7 mouse cellular contexts compared by ENCODE assay signal in the genomic region with DNA sequence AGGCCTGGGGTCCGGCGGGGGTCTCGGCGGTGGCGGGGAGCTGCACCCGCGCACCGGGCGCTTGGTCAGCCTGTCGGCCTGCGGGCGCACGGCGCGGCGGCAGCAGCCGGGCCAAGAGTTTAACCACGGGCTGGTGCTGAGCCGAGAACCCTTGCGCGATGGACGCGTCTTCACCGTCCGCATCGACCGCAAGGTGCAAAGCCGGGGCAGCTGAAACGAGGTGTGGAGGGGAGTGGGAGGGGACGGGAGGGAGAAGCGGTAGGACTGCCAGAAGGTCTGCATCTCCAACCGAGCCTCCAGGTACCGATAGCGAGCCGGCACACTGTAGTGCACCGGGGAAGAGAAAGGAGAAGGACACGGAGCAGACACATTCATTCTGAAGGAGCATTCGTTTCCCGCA. TPM values are rescaled to one million over a fixed set of nuclear protein-coding genes. Genes with fewer than 3 reads are reported as not detected.
A peak's percentile ranks its signal among the peaks of the same experiment; 100 is the strongest.
DNase-seq lines count a peak whose midpoint lies in the region; ATAC-seq and TF ChIP-seq lines count a peak whose summit lies in the region.

No protein-coding gene starts in this region.

- DNase-seq in lung, adult 18-20 months: no peak
- no peak for DNase-seq in hindbrain, embryonic 11.5 days (ENCODE audit: low spot score)
- DNase-seq in thymus, postnatal 0 days (ENCODE audit: low spot score): no peak
- no peak for DNase-seq in right cerebral cortex, postnatal 36 days (ENCODE audit: low spot score in 2 of 2)

- peak overlapping the region; percentile 77 for H3K9ac ChIP-seq in lung, embryonic 15.5 days
- peak overlapping the region; percentile 96 for H3K9ac ChIP-seq in hindbrain, embryonic 11.5 days (ENCODE audit: low read depth, low read length)
- H3K9ac ChIP-seq in midbrain, embryonic 12.5 days (replicated peaks): peak overlapping the region; percentile 95

- H3K4me3 ChIP-seq in lung, embryonic 15.5 days: peak overlapping the region; percentile 88
- peak overlapping the region; percentile 69 for H3K4me3 ChIP-seq in cortical plate, adult 2 months (ENCODE audit: insufficient read depth, low read length)
- H3K4me3 ChIP-seq in hindbrain, embryonic 11.5 days (ENCODE audit: low read depth, low read length): peak overlapping the region; percentile 92
- H3K4me3 ChIP-seq in midbrain, embryonic 12.5 days: peak overlapping the region; percentile 94

- no peaks in the 10 kb centered on the region for H3K27me3 ChIP-seq in lung, embryonic 15.5 days
- no peaks in the 10 kb centered on the region for H3K27me3 ChIP-seq in hindbrain, embryonic 11.5 days (ENCODE audit: control insufficient read depth, insufficient read depth, low read length)
- no peaks in the 10 kb centered on the region for H3K27me3 ChIP-seq in midbrain, embryonic 12.5 days

- peaks cover 35% of the 10 kb centered on the region for H3K36me3 ChIP-seq in lung, embryonic 15.5 days
- H3K36me3 ChIP-seq in hindbrain, embryonic 11.5 days (ENCODE audit: control insufficient read depth, insufficient read depth, low read length): peaks cover 17% of the 10 kb centered on the region
- peaks cover 40% of the 10 kb centered on the region for H3K36me3 ChIP-seq in midbrain, embryonic 12.5 days

- no peak; the same call in 1 of the 2 replicates for ATAC-seq in lung, embryonic 15.5 days (ENCODE audit: borderline replicate concordance, extremely low read depth, low FRiP score, low TSS enrichment)
- peak; percentile 34; the same call in 1 of the 2 replicates for ATAC-seq in hindbrain, embryonic 11.5 days (ENCODE audit: low FRiP score)
- ATAC-seq in midbrain, embryonic 12.5 days (ENCODE audit: low FRiP score, low read depth): no peak; the same call in none of the 2 replicates

- H3K27ac ChIP-seq in lung, embryonic 15.5 days: peak overlapping the region; percentile 98
- H3K27ac ChIP-seq in cortical plate, adult 2 months (ENCODE audit: insufficient read depth, low read length): no peak overlapping the region
- H3K27ac ChIP-seq in hindbrain, embryonic 11.5 days (ENCODE audit: low read depth, low read length): peak overlapping the region; percentile 96
- H3K27ac ChIP-seq in midbrain, embryonic 12.5 days (replicated peaks): peak overlapping the region; percentile 96

- no peak for TF ChIP-seq POLR2A in cortical plate, adult 2 months (IDR thresholded peaks at IDR 0.05; ENCODE audit: extremely low read depth, insufficient read depth, low read length)

- TF ChIP-seq CTCF in cortical plate, adult 2 months (IDR thresholded peaks at IDR 0.05; ENCODE audit: extremely low read depth, insufficient read depth, low read length): no peak

- H3K4me2 ChIP-seq in lung, embryonic 15.5 days: peak overlapping the region; percentile 95
- H3K4me2 ChIP-seq in hindbrain, embryonic 11.5 days (replicated peaks; ENCODE audit: low read depth, low read length): peak overlapping the region; percentile 97
- H3K4me2 ChIP-seq in midbrain, embryonic 12.5 days (replicated peaks): peak overlapping the region; percentile 82

- H3K9me3 ChIP-seq in lung, embryonic 15.5 days: no peaks in the 10 kb centered on the region
- H3K9me3 ChIP-seq in hindbrain, embryonic 11.5 days (ENCODE audit: control insufficient read depth, low read length): no peaks in the 10 kb centered on the region
- no peaks in the 10 kb centered on the region for H3K9me3 ChIP-seq in midbrain, embryonic 12.5 days

- under 1% methylated on average over 39 of the region's 39 CpGs for WGBS in lung, embryonic 15.5 days
- 0% methylated on average over 34 of the region's 39 CpGs for WGBS in hindbrain, embryonic 11.5 days
- under 1% methylated on average over 39 of the region's 39 CpGs for WGBS in midbrain, embryonic 12.5 days

- H3K4me1 ChIP-seq in lung, embryonic 15.5 days: peaks cover 26% of the 10 kb centered on the region
- H3K4me1 ChIP-seq in cortical plate, adult 2 months (ENCODE audit: control insufficient read depth, insufficient read depth, low read length): 0 out of 2 replicates have a peak, but pooled peaks cover 4% of the 10 kb centered on the region
- H3K4me1 ChIP-seq in hindbrain, embryonic 11.5 days (replicated peaks; ENCODE audit: control insufficient read depth, insufficient read depth, low read length): peaks cover 14% of the 10 kb centered on the region
- H3K4me1 ChIP-seq in midbrain, embryonic 12.5 days: peaks cover 27% of the 10 kb centered on the region

RNA-seq across cellular contexts. Expression of a gene that starts 1.1 kb away (rescaled TPM):
- 7.1 and 8.0 TPM in 2 replicates for polyA plus RNA-seq in lung, embryonic 15.5 days (2015; fragmentation: Nextera tagmentation; extraction: Ambion mirVana)
- polyA plus RNA-seq in cortical plate, adult 2 months (2012; rRNA removed): 98.3 and 107 TPM in 2 replicates
- 15.0 and 20.6 TPM in 2 replicates for polyA plus RNA-seq in hindbrain, embryonic 11.5 days (2014; fragmentation: Nextera tagmentation; extraction: Ambion mirVana)
- polyA plus RNA-seq in midbrain, embryonic 12.5 days (2016; fragmentation: Nextera tagmentation; extraction: Ambion mirVana): 17.4 and 19.3 TPM in 2 replicates
- 6.2 and 7.5 TPM in 2 replicates for polyA plus RNA-seq in thymus, postnatal 0 days (2015; fragmentation: Nextera tagmentation; extraction: Ambion mirVana)

RNA-seq across cellular contexts. Expression of a gene that starts 1.2 kb away (rescaled TPM):
- polyA plus RNA-seq in lung, embryonic 15.5 days (2015; fragmentation: Nextera tagmentation; extraction: Ambion mirVana): 11.9 and 13.0 TPM in 2 replicates
- polyA plus RNA-seq in cortical plate, adult 2 months (2012; rRNA removed): 0.19 and 0.38 TPM in 2 replicates
- polyA plus RNA-seq in hindbrain, embryonic 11.5 days (2014; fragmentation: Nextera tagmentation; extraction: Ambion mirVana): 14.5 and 14.7 TPM in 2 replicates
- polyA plus RNA-seq in midbrain, embryonic 12.5 days (2016; fragmentation: Nextera tagmentation; extraction: Ambion mirVana): 21.8 and 23.2 TPM in 2 replicates
- polyA plus RNA-seq in thymus, postnatal 0 days (2015; fragmentation: Nextera tagmentation; extraction: Ambion mirVana): 19.8 and 26.0 TPM in 2 replicates

RNA-seq across cellular contexts. Expression of a gene that starts 6.7 kb away (rescaled TPM):
- polyA plus RNA-seq in lung, embryonic 15.5 days (2015; fragmentation: Nextera tagmentation; extraction: Ambion mirVana): 1.4 and 5.0 TPM in 2 replicates
- 0.13 and 0.26 TPM in 2 replicates for polyA plus RNA-seq in cortical plate, adult 2 months (2012; rRNA removed)
- 0.45 and 1.4 TPM in 2 replicates for polyA plus RNA-seq in hindbrain, embryonic 11.5 days (2014; fragmentation: Nextera tagmentation; extraction: Ambion mirVana)
- 0.50 and 0.73 TPM in 2 replicates for polyA plus RNA-seq in midbrain, embryonic 12.5 days (2016; fragmentation: Nextera tagmentation; extraction: Ambion mirVana)
- 150 and 176 TPM in 2 replicates for polyA plus RNA-seq in thymus, postnatal 0 days (2015; fragmentation: Nextera tagmentation; extraction: Ambion mirVana)

RNA-seq across cellular contexts. Expression of a gene that starts 11.7 kb away (rescaled TPM):
- polyA plus RNA-seq in lung, embryonic 15.5 days (2015; fragmentation: Nextera tagmentation; extraction: Ambion mirVana): 81.7 and 82.2 TPM in 2 replicates
- polyA plus RNA-seq in cortical plate, adult 2 months (2012; rRNA removed): 53.5 and 55.2 TPM in 2 replicates
- 84.3 and 89.0 TPM in 2 replicates for polyA plus RNA-seq in hindbrain, embryonic 11.5 days (2014; fragmentation: Nextera tagmentation; extraction: Ambion mirVana)
- 93.1 and 97.6 TPM in 2 replicates for polyA plus RNA-seq in midbrain, embryonic 12.5 days (2016; fragmentation: Nextera tagmentation; extraction: Ambion mirVana)
- 94.8 and 106 TPM in 2 replicates for polyA plus RNA-seq in thymus, postnatal 0 days (2015; fragmentation: Nextera tagmentation; extraction: Ambion mirVana)

RNA-seq across cellular contexts. Expression of a gene that starts 19.8 kb away (rescaled TPM):
- 1,673 and 1,693 TPM in 2 replicates for polyA plus RNA-seq in lung, embryonic 15.5 days (2015; fragmentation: Nextera tagmentation; extraction: Ambion mirVana)
- polyA plus RNA-seq in cortical plate, adult 2 months (2012; rRNA removed): 577 and 581 TPM in 2 replicates
- polyA plus RNA-seq in hindbrain, embryonic 11.5 days (2014; fragmentation: Nextera tagmentation; extraction: Ambion mirVana): 1,842 and 1,860 TPM in 2 replicates
- 1,395 and 1,465 TPM in 2 replicates for polyA plus RNA-seq in midbrain, embryonic 12.5 days (2016; fragmentation: Nextera tagmentation; extraction: Ambion mirVana)
- polyA plus RNA-seq in thymus, postnatal 0 days (2015; fragmentation: Nextera tagmentation; extraction: Ambion mirVana): 2,117 and 2,260 TPM in 2 replicates

Comparison
In these comparisons a context has a peak if more than half of its experiments do, and no peak if none do; other contexts are left out.
1. RNA of a gene that starts 6.7 kb away (polyA plus RNA-seq): 150 to 176 TPM in thymus, postnatal 0 days; 1.4 to 5.0 TPM in lung, embryonic 15.5 days, 0.50 to 0.73 TPM in midbrain, embryonic 12.5 days, 0.45 to 1.4 TPM in hindbrain, embryonic 11.5 days and 0.13 to 0.26 TPM in cortical plate, adult 2 months; every median in the first group is over 10 times any median in the second.
2. Peak in every context shown above with its lines, with median percentiles within 50 percentile points of each other: H3K4me2 ChIP-seq, H3K4me3 ChIP-seq and H3K9ac ChIP-seq.